Mouse (Mus musculus): ENCODE measurements around the gene Myo18b. TPM values are rescaled to one million over a fixed set of nuclear protein-coding genes. Genes with fewer than 3 reads are reported as not detected.

Myo18b gene
- polyA plus RNA-seq, 1 experiment from 2014 or later = 0.95 TPM

GRCm38 (mm10) chr5:112807629-112808028, 88.5 kb downstream of the Myo18b start:
- Histone ChIP-seq H3K9ac (ENCODE audit: low read length) (no peak overlapping the region), H3K9me3 (ENCODE audit: control insufficient read depth, low read length) (no peaks in the 10 kb centered on the region), H3K27ac (ENCODE audit: low read depth) (no peak overlapping the region), H3K4me1 (replicated peaks; ENCODE audit: control insufficient read depth, insufficient read depth, low read length) (no peaks in the 10 kb centered on the region), H3K36me3 (ENCODE audit: control insufficient read depth, insufficient read depth, low read length) (no peaks in the 10 kb centered on the region), H3K4me2 (ENCODE audit: low read length) (no peak overlapping the region), H3K4me3 (ENCODE audit: low read depth, low read length) (no peak overlapping the region), H3K27me3 (replicated peaks; ENCODE audit: control insufficient read depth, insufficient read depth, low read length) (no peaks in the 10 kb centered on the region)
- 92% methylated on average over 4 of the region's 4 CpGs for WGBS
- ATAC-seq (replicated peaks; ENCODE audit: low FRiP score, low TSS enrichment, low read depth) (no peak), DNase-seq (ENCODE audit: low spot score) (no peak)

DNA sequence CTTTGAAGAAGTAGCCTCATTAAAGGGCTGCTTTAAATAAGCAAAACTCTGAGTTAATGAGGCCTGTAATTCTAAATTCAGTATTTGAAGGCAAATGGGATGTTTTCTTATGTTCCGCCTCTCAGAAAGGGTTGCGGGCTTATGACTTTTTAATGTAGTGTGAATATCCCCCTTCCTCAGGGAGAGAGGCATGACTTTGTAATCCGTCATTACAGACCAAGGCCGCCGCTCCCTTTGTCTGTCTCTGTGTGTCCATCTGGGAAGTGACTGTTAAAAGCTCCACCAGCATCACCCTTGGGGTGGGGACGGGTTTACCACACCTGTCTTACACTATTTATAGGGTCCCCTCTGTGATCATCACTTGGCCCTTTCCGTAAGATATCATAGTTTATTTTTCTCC, 100.1 kb downstream of the Myo18b start:
- no peak overlapping the region for H3K4me3 ChIP-seq (ENCODE audit: low read depth, low read length)
- DNase-seq (ENCODE audit: low spot score) (no peak), ATAC-seq (replicated peaks; ENCODE audit: low FRiP score, low TSS enrichment, low read depth) (no peak)
- no peaks in the 10 kb centered on the region for H3K36me3 ChIP-seq (ENCODE audit: control insufficient read depth, insufficient read depth, low read length)
- no peak overlapping the region for H3K9ac ChIP-seq (ENCODE audit: low read length)
- no peak overlapping the region for H3K27ac ChIP-seq (ENCODE audit: low read depth)
- no peaks in the 10 kb centered on the region for H3K4me1 ChIP-seq (replicated peaks; ENCODE audit: control insufficient read depth, insufficient read depth, low read length)
- no peaks in the 10 kb centered on the region for H3K9me3 ChIP-seq (ENCODE audit: control insufficient read depth, low read length)
- H3K27me3 ChIP-seq (replicated peaks; ENCODE audit: control insufficient read depth, insufficient read depth, low read length) = no peaks in the 10 kb centered on the region
- no peak overlapping the region for H3K4me2 ChIP-seq (ENCODE audit: low read length)
- WGBS = 80% methylated on average over 7 of the region's 7 CpGs

DNA sequence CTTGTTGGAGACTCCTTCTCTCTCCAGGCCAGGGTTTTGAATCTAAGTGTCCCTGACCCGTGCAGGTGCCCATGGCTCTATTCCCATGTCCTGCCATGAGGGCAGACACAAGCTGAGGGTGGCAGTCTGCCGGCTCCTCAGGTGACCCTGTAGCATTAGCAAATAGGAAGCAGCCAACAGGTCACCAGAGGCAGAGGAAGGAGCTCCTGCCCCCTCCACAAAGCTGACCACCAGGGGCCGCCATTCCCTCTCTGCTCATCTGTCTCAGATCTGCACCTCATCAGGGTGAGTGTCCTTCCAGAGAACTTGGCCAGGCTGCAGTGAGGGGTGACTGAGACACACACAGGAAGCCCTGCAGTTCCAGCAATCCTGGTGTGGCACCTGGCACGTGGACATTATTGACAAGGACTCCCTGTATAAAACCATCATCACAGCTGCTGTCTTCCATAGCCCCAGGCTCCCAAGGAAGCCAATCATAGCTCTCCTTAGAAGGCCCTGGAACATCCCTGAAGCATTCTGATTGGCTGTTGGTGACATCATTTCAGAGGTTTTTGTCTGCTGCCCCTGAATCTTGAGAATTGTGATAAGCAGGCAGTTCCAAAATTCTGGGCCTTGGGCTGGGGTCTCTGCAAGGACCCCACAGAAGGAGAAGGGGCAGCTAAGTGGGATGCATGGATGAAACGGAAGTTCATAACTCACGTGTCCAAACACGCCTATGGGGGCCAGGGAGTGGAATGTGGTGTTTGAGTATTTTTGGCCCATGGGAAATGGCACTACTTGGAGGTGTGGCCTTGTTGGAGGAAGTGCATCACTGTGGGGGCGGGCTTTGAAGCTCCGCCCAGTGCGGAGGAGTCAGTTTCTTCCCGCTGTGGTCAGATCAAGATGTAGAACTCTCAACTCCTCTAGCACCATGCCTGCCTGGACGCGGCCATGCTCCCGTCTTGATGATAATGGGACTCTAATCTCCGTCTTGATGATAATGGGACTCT, 104.1 kb downstream of the Myo18b start:
- Histone ChIP-seq H3K27me3 (replicated peaks; ENCODE audit: control insufficient read depth, insufficient read depth, low read length) (no peaks in the 10 kb centered on the region), H3K9ac (ENCODE audit: low read length) (no peak overlapping the region), H3K4me2 (ENCODE audit: low read length) (no peak overlapping the region), H3K4me3 (ENCODE audit: low read depth, low read length) (no peak overlapping the region), H3K9me3 (ENCODE audit: control insufficient read depth, low read length) (no peaks in the 10 kb centered on the region), H3K36me3 (ENCODE audit: control insufficient read depth, insufficient read depth, low read length) (no peaks in the 10 kb centered on the region), H3K4me1 (replicated peaks; ENCODE audit: control insufficient read depth, insufficient read depth, low read length) (no peaks in the 10 kb centered on the region), H3K27ac (ENCODE audit: low read depth) (no peak overlapping the region)
- WGBS = 75% methylated on average over 15 of the region's 15 CpGs
- ATAC-seq (replicated peaks; ENCODE audit: low FRiP score, low TSS enrichment, low read depth) (no peak), DNase-seq (ENCODE audit: low spot score) (no peak)

- no peaks in the 10 kb centered on the region for H3K27me3 ChIP-seq (replicated peaks; ENCODE audit: control insufficient read depth, insufficient read depth, low read length)
- 72% methylated on average over 4 of the region's 4 CpGs for WGBS
- no peak overlapping the region for H3K27ac ChIP-seq (ENCODE audit: low read depth)
- H3K9ac ChIP-seq (ENCODE audit: low read length) = no peak overlapping the region
- H3K4me3 ChIP-seq (ENCODE audit: low read depth, low read length) = no peak overlapping the region
- DNase-seq (ENCODE audit: low spot score) (no peak), ATAC-seq (replicated peaks; ENCODE audit: low FRiP score, low TSS enrichment, low read depth) (no peak)
- no peaks in the 10 kb centered on the region for H3K9me3 ChIP-seq (ENCODE audit: control insufficient read depth, low read length)
- no peaks in the 10 kb centered on the region for H3K36me3 ChIP-seq (ENCODE audit: control insufficient read depth, insufficient read depth, low read length)
- no peaks in the 10 kb centered on the region for H3K4me1 ChIP-seq (replicated peaks; ENCODE audit: control insufficient read depth, insufficient read depth, low read length)
- H3K4me2 ChIP-seq (ENCODE audit: low read length) = no peak overlapping the region
Measured at GRCm38 (mm10) chr5:112790376-112791111, 105.6 kb downstream of the Myo18b start.

GRCm38 (mm10) chr5:112788441-112788840, 107.7 kb downstream of the Myo18b start:
- WGBS = 78% methylated on average over 2 of the region's 2 CpGs

DNA sequence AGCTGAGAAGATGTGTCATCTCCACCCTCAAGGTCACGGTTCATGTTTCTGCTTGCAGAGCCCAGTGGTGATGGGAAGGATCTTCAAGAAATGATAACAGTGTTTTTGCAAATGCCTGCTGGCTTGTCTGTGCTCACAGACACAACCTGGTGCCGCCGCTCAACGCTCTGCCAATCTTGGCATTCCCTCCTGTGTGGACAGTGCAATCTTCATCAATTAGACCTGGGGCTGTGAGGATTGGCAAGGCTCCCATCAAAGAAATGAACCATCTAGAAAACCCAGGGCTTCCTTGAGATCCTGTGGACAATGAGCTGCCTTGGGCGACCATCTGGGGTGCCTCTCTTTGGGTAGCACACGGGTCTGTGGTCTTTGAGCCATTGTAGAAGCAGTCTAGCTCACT, 109.4 kb downstream of the Myo18b start:
- H3K36me3 ChIP-seq (ENCODE audit: control insufficient read depth, insufficient read depth, low read length) = no peaks in the 10 kb centered on the region

More at GRCm38 (mm10) chr5:112788441-112788840, 107.7 kb downstream of the Myo18b start:
- H3K4me3 ChIP-seq (ENCODE audit: low read depth, low read length) = no peak overlapping the region
- no peak overlapping the region for H3K9ac ChIP-seq (ENCODE audit: low read length)
- H3K9me3 ChIP-seq (ENCODE audit: control insufficient read depth, low read length) = no peaks in the 10 kb centered on the region
- H3K36me3 ChIP-seq (ENCODE audit: control insufficient read depth, insufficient read depth, low read length) = no peaks in the 10 kb centered on the region
- no peaks in the 10 kb centered on the region for H3K4me1 ChIP-seq (replicated peaks; ENCODE audit: control insufficient read depth, insufficient read depth, low read length)
- no peak overlapping the region for H3K4me2 ChIP-seq (ENCODE audit: low read length)
- no peak overlapping the region for H3K27ac ChIP-seq (ENCODE audit: low read depth)
- H3K27me3 ChIP-seq (replicated peaks; ENCODE audit: control insufficient read depth, insufficient read depth, low read length) = no peaks in the 10 kb centered on the region
- ATAC-seq (replicated peaks; ENCODE audit: low FRiP score, low TSS enrichment, low read depth) (no peak), DNase-seq (ENCODE audit: low spot score) (no peak)

GRCm38 (mm10) chr5:112786031-112786430, 110.1 kb downstream of the Myo18b start:
- Histone ChIP-seq H3K4me2 (ENCODE audit: low read length) (no peak overlapping the region), H3K27me3 (replicated peaks; ENCODE audit: control insufficient read depth, insufficient read depth, low read length) (no peaks in the 10 kb centered on the region), H3K4me3 (ENCODE audit: low read depth, low read length) (no peak overlapping the region), H3K27ac (ENCODE audit: low read depth) (no peak overlapping the region), H3K9me3 (ENCODE audit: control insufficient read depth, low read length) (no peaks in the 10 kb centered on the region), H3K4me1 (replicated peaks; ENCODE audit: control insufficient read depth, insufficient read depth, low read length) (no peaks in the 10 kb centered on the region), H3K9ac (ENCODE audit: low read length) (no peak overlapping the region), H3K36me3 (ENCODE audit: control insufficient read depth, insufficient read depth, low read length) (no peaks in the 10 kb centered on the region)
- DNase-seq (ENCODE audit: low spot score) (no peak), ATAC-seq (replicated peaks; ENCODE audit: low FRiP score, low TSS enrichment, low read depth) (no peak)
- WGBS = 67% methylated on average over 8 of the region's 8 CpGs

More for the DNA sequence above, 109.4 kb downstream of the Myo18b start:
- 86% methylated on average over 6 of the region's 6 CpGs for WGBS
- Histone ChIP-seq H3K4me3 (ENCODE audit: low read depth, low read length) (no peak overlapping the region), H3K4me2 (ENCODE audit: low read length) (no peak overlapping the region), H3K4me1 (replicated peaks; ENCODE audit: control insufficient read depth, insufficient read depth, low read length) (no peaks in the 10 kb centered on the region), H3K9ac (ENCODE audit: low read length) (no peak overlapping the region), H3K9me3 (ENCODE audit: control insufficient read depth, low read length) (no peaks in the 10 kb centered on the region), H3K27me3 (replicated peaks; ENCODE audit: control insufficient read depth, insufficient read depth, low read length) (no peaks in the 10 kb centered on the region), H3K27ac (ENCODE audit: low read depth) (no peak overlapping the region)
- ATAC-seq (replicated peaks; ENCODE audit: low FRiP score, low TSS enrichment, low read depth) = no peak
- DNase-seq (ENCODE audit: low spot score) = no peak

DNA sequence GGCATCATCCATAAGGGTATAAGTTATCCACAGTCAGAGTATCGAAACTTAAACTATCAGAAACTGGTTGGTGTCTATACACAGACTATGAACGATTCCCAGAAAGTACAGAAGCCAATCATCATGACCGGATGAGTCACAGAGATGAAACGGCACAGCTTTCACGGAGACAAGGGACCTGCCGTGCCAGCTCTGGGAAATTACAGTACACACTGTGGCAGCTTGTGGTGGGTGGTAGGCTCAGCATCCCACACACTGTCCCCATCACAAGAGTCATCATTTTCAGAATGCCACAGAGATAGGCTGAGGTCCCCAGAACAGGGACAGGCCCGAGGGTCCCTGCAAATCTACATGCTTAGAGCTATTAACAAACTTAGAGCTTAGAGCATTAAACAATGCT, 114.4 kb downstream of the Myo18b start:
- no peak overlapping the region for H3K4me3 ChIP-seq (ENCODE audit: low read depth, low read length)

More for the DNA sequence above, 114.4 kb downstream of the Myo18b start:
- H3K27me3 ChIP-seq (replicated peaks; ENCODE audit: control insufficient read depth, insufficient read depth, low read length) = no peaks in the 10 kb centered on the region
- H3K4me2 ChIP-seq (ENCODE audit: low read length) = no peak overlapping the region
- no peaks in the 10 kb centered on the region for H3K36me3 ChIP-seq (ENCODE audit: control insufficient read depth, insufficient read depth, low read length)
- H3K9me3 ChIP-seq (ENCODE audit: control insufficient read depth, low read length) = no peaks in the 10 kb centered on the region
- H3K27ac ChIP-seq (ENCODE audit: low read depth) = no peak overlapping the region
- 83% methylated on average over 7 of the region's 7 CpGs for WGBS
- no peaks in the 10 kb centered on the region for H3K4me1 ChIP-seq (replicated peaks; ENCODE audit: control insufficient read depth, insufficient read depth, low read length)
- no peak overlapping the region for H3K9ac ChIP-seq (ENCODE audit: low read length)
- ATAC-seq (replicated peaks; ENCODE audit: low FRiP score, low TSS enrichment, low read depth) = no peak
- no peak for DNase-seq (ENCODE audit: low spot score)

Data from intestine, embryonic 14.5 days (tissue).